Mouse (Mus musculus): ENCODE results near the gene Tpk1. TPM values are rescaled to one million over a fixed set of nuclear protein-coding genes. Genes with fewer than 3 reads are reported as not detected.
"Not testable (repeated sequence)": the region's sequence is repeated elsewhere in the genome, so short reads cannot be mapped to it uniquely, and the experiment has no call there.

Gene Tpk1
- polyA plus RNA-seq, 1 experiment from 2014 or later: 8.0 TPM

- Histone ChIP-seq H3K36me3 (replicated peaks; ENCODE audit: control insufficient read depth, insufficient read depth, low read depth, low read length) (no peaks in the 10 kb centered on the region), H3K9me3 (replicated peaks; ENCODE audit: control insufficient read depth, low read length) (no peaks in the 10 kb centered on the region), H3K4me3 (ENCODE audit: low read depth, low read length) (no peak overlapping the region), H3K27me3 (ENCODE audit: control insufficient read depth, insufficient read depth, low read length) (no peaks in the 10 kb centered on the region), H3K9ac (replicated peaks; ENCODE audit: low read length) (no peak overlapping the region), H3K4me2 (ENCODE audit: low read depth, low read length) (no peak overlapping the region), H3K4me1 (ENCODE audit: control insufficient read depth, insufficient read depth, low read length) (no peaks in the 10 kb centered on the region), H3K27ac (replicated peaks; ENCODE audit: low read depth, low read length) (no peak overlapping the region)
- DNase-seq (ENCODE audit: low spot score): no peak
- no peak for ATAC-seq (replicated peaks; ENCODE audit: insufficient number of reproducible peaks, low FRiP score, low TSS enrichment, low read depth)
- 87% methylated on average over 11 of the region's 11 CpGs for WGBS
Measured at GRCm38 (mm10) chr6:43636980-43637638, 29.0 kb downstream of the Tpk1 start.

DNA sequence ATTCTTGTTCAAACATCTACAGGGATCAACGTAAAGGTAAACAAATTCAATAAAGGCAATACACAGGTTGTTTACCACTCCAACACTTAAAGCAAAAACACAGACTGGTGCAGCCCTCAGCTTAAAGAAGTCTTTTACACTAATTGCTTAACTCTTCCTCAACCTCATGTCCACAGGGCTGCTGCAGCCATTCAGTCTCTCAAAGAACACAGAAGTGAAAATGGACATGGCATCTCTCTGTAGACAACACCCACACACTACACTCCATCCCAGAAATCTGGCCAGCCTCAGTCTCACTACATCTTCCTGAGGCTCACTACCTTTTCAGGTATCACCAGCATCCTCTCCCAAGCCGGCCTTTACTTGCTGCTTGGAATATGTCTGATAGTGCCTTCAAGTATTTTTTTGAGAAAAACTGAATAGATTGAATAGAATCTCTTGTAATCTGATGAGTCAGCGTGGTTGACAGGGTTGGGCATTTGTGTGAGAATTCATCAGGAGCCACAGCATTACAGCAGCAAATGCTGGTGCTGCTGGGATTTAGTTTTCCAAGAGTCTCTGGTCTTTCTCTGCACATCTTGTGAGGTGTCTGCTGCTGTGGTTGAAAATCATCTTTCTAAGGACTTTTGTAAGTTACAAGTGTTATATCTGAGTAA is 32.6 kb downstream of the Tpk1 start:
- H3K36me3 ChIP-seq (replicated peaks; ENCODE audit: control insufficient read depth, insufficient read depth, low read depth, low read length): no peaks in the 10 kb centered on the region
- DNase-seq (ENCODE audit: low spot score): no peak
- no peaks in the 10 kb centered on the region for H3K9me3 ChIP-seq (replicated peaks; ENCODE audit: control insufficient read depth, low read length)
- H3K4me2 ChIP-seq (ENCODE audit: low read depth, low read length): no peak overlapping the region
- no peak overlapping the region for H3K27ac ChIP-seq (replicated peaks; ENCODE audit: low read depth, low read length)
- no peaks in the 10 kb centered on the region for H3K4me1 ChIP-seq (ENCODE audit: control insufficient read depth, insufficient read depth, low read length)
- H3K27me3 ChIP-seq (ENCODE audit: control insufficient read depth, insufficient read depth, low read length): no peaks in the 10 kb centered on the region
- no peak overlapping the region for H3K9ac ChIP-seq (replicated peaks; ENCODE audit: low read length)
- WGBS: 87% methylated on average over 3 of the region's 3 CpGs
- no peak for ATAC-seq (replicated peaks; ENCODE audit: insufficient number of reproducible peaks, low FRiP score, low TSS enrichment, low read depth)
- H3K4me3 ChIP-seq (ENCODE audit: low read depth, low read length): no peak overlapping the region

GRCm38 (mm10) chr6:43632871-43633270 is 33.2 kb downstream of the Tpk1 start:
- Histone ChIP-seq H3K4me2 (ENCODE audit: low read depth, low read length) (no peak overlapping the region), H3K27ac (replicated peaks; ENCODE audit: low read depth, low read length) (no peak overlapping the region)
- ATAC-seq (replicated peaks; ENCODE audit: insufficient number of reproducible peaks, low FRiP score, low TSS enrichment, low read depth): no peak

DNA sequence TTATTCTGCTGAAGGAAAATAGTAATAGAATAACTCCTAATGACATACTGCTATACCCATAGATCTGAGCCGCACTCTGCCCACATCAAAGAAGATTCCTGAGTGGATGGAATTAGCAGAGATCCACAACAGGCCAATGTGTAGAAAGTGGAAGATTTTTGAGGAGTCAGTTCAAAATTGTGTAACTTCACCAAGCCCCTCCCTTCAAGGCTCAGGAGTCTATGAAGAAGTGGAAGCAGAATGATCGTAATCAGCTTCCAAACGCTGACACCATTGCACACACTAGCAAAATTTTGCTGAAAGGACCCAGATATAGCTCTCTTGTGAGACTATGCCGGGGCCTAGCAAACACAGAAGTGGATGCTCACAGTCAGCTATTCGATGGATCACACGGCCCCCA is 42.6 kb downstream of the Tpk1 start:
- not testable (repeated sequence) for H3K4me2 ChIP-seq (ENCODE audit: low read depth, low read length); DNase-seq (ENCODE audit: low spot score); H3K27me3 ChIP-seq (ENCODE audit: control insufficient read depth, insufficient read depth, low read length); H3K9me3 ChIP-seq (replicated peaks; ENCODE audit: control insufficient read depth, low read length); H3K4me3 ChIP-seq (ENCODE audit: low read depth, low read length); ATAC-seq (replicated peaks; ENCODE audit: insufficient number of reproducible peaks, low FRiP score, low TSS enrichment, low read depth); H3K9ac ChIP-seq (replicated peaks; ENCODE audit: low read length); H3K27ac ChIP-seq (replicated peaks; ENCODE audit: low read depth, low read length); H3K36me3 ChIP-seq (replicated peaks; ENCODE audit: control insufficient read depth, insufficient read depth, low read depth, low read length); H3K4me1 ChIP-seq (ENCODE audit: control insufficient read depth, insufficient read depth, low read length)
- WGBS: 93% methylated on average over 6 of the region's 6 CpGs

More at GRCm38 (mm10) chr6:43632871-43633270, 33.2 kb downstream of the Tpk1 start:
- Histone ChIP-seq H3K9ac (replicated peaks; ENCODE audit: low read length) (no peak overlapping the region), H3K4me1 (ENCODE audit: control insufficient read depth, insufficient read depth, low read length) (no peaks in the 10 kb centered on the region), H3K36me3 (replicated peaks; ENCODE audit: control insufficient read depth, insufficient read depth, low read depth, low read length) (no peaks in the 10 kb centered on the region), H3K27me3 (ENCODE audit: control insufficient read depth, insufficient read depth, low read length) (no peaks in the 10 kb centered on the region), H3K9me3 (replicated peaks; ENCODE audit: control insufficient read depth, low read length) (no peaks in the 10 kb centered on the region), H3K4me3 (ENCODE audit: low read depth, low read length) (no peak overlapping the region)
- DNase-seq (ENCODE audit: low spot score): no peak

DNA sequence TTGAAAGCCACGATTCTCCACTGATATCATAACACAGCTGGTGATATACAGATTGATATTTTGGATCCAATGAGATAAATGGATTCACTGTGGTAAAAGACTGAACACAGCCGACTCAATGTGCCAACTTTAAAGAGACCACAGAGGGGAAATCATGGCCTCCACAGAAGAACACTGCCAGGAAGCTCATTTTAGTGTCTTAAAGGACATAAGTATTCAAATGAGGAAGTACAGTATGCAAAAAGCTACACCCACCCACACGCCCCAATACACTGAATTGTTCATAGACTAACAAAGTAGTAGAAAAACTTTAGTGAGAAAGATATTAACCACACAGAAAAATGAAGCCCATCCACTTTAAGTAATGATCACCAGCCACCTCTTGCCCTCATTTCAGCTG is 46.8 kb downstream of the Tpk1 start:
- Histone ChIP-seq H3K36me3 (replicated peaks; ENCODE audit: control insufficient read depth, insufficient read depth, low read depth, low read length) (no peaks in the 10 kb centered on the region), H3K9ac (replicated peaks; ENCODE audit: low read length) (no peak overlapping the region), H3K4me3 (ENCODE audit: low read depth, low read length) (no peak overlapping the region), H3K27ac (replicated peaks; ENCODE audit: low read depth, low read length) (no peak overlapping the region), H3K27me3 (ENCODE audit: control insufficient read depth, insufficient read depth, low read length) (no peaks in the 10 kb centered on the region), H3K4me1 (ENCODE audit: control insufficient read depth, insufficient read depth, low read length) (no peaks in the 10 kb centered on the region), H3K9me3 (replicated peaks; ENCODE audit: control insufficient read depth, low read length) (no peaks in the 10 kb centered on the region), H3K4me2 (ENCODE audit: low read depth, low read length) (no peak overlapping the region)
- 92% methylated on average over 3 of the region's 3 CpGs for WGBS
- ATAC-seq (replicated peaks; ENCODE audit: insufficient number of reproducible peaks, low FRiP score, low TSS enrichment, low read depth): no peak
- DNase-seq (ENCODE audit: low spot score): no peak

DNA sequence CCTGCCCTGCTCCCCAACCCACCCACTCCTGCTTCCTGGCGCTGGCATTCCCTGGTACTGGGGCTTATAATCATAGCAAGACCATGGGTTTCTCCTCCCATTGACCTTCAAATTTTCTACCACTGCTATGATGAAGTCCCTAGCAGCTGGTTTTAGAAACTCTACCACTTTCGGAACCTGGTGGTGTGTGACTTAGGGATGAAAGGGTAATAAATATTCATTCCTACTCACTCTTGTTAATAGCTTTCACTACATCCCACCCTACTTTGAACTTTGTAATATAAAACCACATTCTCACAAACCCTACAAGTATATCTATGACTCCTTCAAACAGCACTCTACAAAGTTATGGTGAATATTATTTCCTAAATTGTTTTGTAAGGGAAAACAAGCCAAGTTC is 54.3 kb downstream of the Tpk1 start:
- no peaks in the 10 kb centered on the region for H3K9me3 ChIP-seq (replicated peaks; ENCODE audit: control insufficient read depth, low read length)
- DNase-seq (ENCODE audit: low spot score) (no peak), ATAC-seq (replicated peaks; ENCODE audit: insufficient number of reproducible peaks, low FRiP score, low TSS enrichment, low read depth) (no peak)
- 82% methylated on average over 2 of the region's 2 CpGs for WGBS
- H3K4me1 ChIP-seq (ENCODE audit: control insufficient read depth, insufficient read depth, low read length): no peaks in the 10 kb centered on the region
- no peak overlapping the region for H3K9ac ChIP-seq (replicated peaks; ENCODE audit: low read length)
- H3K27ac ChIP-seq (replicated peaks; ENCODE audit: low read depth, low read length): no peak overlapping the region
- no peaks in the 10 kb centered on the region for H3K27me3 ChIP-seq (ENCODE audit: control insufficient read depth, insufficient read depth, low read length)
- no peaks in the 10 kb centered on the region for H3K36me3 ChIP-seq (replicated peaks; ENCODE audit: control insufficient read depth, insufficient read depth, low read depth, low read length)
- H3K4me2 ChIP-seq (ENCODE audit: low read depth, low read length): no peak overlapping the region
- H3K4me3 ChIP-seq (ENCODE audit: low read depth, low read length): no peak overlapping the region

DNA sequence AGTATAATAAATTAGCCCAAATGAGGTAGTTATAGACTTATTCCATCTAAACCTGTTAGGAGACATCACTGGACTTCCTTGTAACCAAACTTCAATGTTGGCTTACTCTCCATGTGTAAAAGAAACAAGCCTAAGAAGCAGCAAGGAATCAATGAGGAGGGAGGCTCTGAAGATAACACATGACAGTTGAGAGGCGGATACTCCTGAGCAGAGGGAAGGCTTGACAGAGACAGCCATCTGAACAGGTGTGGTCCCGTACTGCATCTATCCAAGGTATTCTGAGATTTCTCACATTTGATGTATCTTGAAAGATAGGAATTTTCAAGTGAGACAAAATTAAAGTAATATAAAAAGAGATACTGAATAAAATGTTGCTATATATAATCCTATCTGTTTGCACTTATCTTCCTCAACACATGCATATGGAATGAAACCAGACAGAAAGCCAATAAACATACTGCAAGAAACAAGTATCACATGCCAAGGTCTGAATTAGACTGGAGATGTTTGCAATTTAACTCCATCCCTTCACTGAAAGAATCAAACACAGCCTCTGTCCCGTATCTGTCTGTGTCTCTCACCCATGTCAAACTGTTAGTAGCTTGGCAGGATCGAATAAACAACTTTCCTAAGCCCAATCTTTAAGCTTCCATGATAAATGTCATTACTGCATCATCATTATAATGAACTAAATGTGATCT is 75.1 kb downstream of the Tpk1 start:
- no peaks in the 10 kb centered on the region for H3K27me3 ChIP-seq (ENCODE audit: control insufficient read depth, insufficient read depth, low read length)
- no peaks in the 10 kb centered on the region for H3K36me3 ChIP-seq (replicated peaks; ENCODE audit: control insufficient read depth, insufficient read depth, low read depth, low read length)
- no peak overlapping the region for H3K4me2 ChIP-seq (ENCODE audit: low read depth, low read length)
- H3K9me3 ChIP-seq (replicated peaks; ENCODE audit: control insufficient read depth, low read length): no peaks in the 10 kb centered on the region
- DNase-seq (ENCODE audit: low spot score): no peak
- no peak overlapping the region for H3K27ac ChIP-seq (replicated peaks; ENCODE audit: low read depth, low read length)
- WGBS: 81% methylated on average over 4 of the region's 4 CpGs
- no peak for ATAC-seq (replicated peaks; ENCODE audit: insufficient number of reproducible peaks, low FRiP score, low TSS enrichment, low read depth)
- H3K9ac ChIP-seq (replicated peaks; ENCODE audit: low read length): no peak overlapping the region
- no peak overlapping the region for H3K4me3 ChIP-seq (ENCODE audit: low read depth, low read length)
- no peaks in the 10 kb centered on the region for H3K4me1 ChIP-seq (ENCODE audit: control insufficient read depth, insufficient read depth, low read length)

DNA sequence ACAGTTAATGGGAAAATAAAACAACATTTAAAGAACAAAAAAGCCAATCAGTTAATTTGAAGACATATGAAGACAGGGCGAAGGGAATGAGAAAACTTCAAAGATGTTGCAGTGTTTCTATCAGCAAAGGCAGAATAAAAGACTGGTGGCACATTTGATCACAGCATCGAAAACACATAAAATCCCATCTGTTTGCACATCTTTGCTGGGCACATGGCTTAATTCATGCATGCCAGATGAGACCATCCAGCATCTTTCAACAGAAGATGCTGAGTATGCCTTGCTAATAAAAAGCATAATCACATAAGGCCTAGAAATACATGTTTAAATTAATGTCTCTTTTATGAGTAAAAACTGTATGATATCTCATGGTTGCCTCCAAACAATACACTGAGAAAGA is 80.8 kb downstream of the Tpk1 start:
- ATAC-seq (replicated peaks; ENCODE audit: insufficient number of reproducible peaks, low FRiP score, low TSS enrichment, low read depth): no peak

More for the DNA sequence above, 80.8 kb downstream of the Tpk1 start:
- DNase-seq (ENCODE audit: low spot score): no peak
- no peaks in the 10 kb centered on the region for H3K9me3 ChIP-seq (replicated peaks; ENCODE audit: control insufficient read depth, low read length)
- no peaks in the 10 kb centered on the region for H3K36me3 ChIP-seq (replicated peaks; ENCODE audit: control insufficient read depth, insufficient read depth, low read depth, low read length)
- H3K4me1 ChIP-seq (ENCODE audit: control insufficient read depth, insufficient read depth, low read length): no peaks in the 10 kb centered on the region
- 83% methylated on average over 2 of the region's 2 CpGs for WGBS
- no peak overlapping the region for H3K9ac ChIP-seq (replicated peaks; ENCODE audit: low read length)
- H3K4me3 ChIP-seq (ENCODE audit: low read depth, low read length): no peak overlapping the region
- no peaks in the 10 kb centered on the region for H3K27me3 ChIP-seq (ENCODE audit: control insufficient read depth, insufficient read depth, low read length)
- H3K4me2 ChIP-seq (ENCODE audit: low read depth, low read length): no peak overlapping the region
- H3K27ac ChIP-seq (replicated peaks; ENCODE audit: low read depth, low read length): no peak overlapping the region

Data from embryonic facial prominence, embryonic 11.5 days (tissue).